Mouse (Mus musculus) limb, embryonic 14.5 days (tissue): Measurements from ENCODE around the gene Chn1. TPM values are rescaled to one million over a fixed set of nuclear protein-coding genes. Genes with fewer than 3 reads are reported as not detected.

Experiments
- ATAC-seq: fragments of 200-750 bp; cut with Nextera tagmentation; 2 replicates; pipeline ENCODE4 v1.8.0; 2017; ENCODE audit warnings: low read depth, moderate number of reproducible peaks, moderate TSS enrichment; ENCODE audit not compliant: low FRiP score
- DNase-seq: peaks from one replicate; pipeline ENCODE4 v3.0.0-alpha.2; 2015; ENCODE audit warnings: low spot score
- H3K27ac ChIP-seq: fragments of 300-500 bp; sonication (generic); replicated peaks from 2 replicates; pipeline ENCODE4 v1.5.1; 2014; ENCODE audit warnings: low read depth, mild to moderate bottlenecking, low read length, moderate library complexity, mixed read lengths
- H3K27me3 ChIP-seq: fragments of 300-500 bp; sonication (generic); 2 replicates; pipeline ENCODE4 v1.6.1; 2014; ENCODE audit warnings: low read length, mixed read lengths; ENCODE audit not compliant: control insufficient read depth, insufficient read depth
- H3K36me3 ChIP-seq: fragments of 300-500 bp; sonication (generic); 2 replicates; pipeline ENCODE4 v1.6.1; 2014; ENCODE audit warnings: mild to moderate bottlenecking, low read length, moderate library complexity, mixed read lengths; ENCODE audit not compliant: control insufficient read depth, insufficient read depth
- H3K4me1 ChIP-seq: fragments of 300-500 bp; sonication (generic); 2 replicates; pipeline ENCODE4 v1.6.1; 2014; ENCODE audit warnings: antibody characterized with exemption, low read length, mixed read lengths; ENCODE audit not compliant: control insufficient read depth, insufficient read depth
- H3K4me2 ChIP-seq: fragments of 300-500 bp; sonication (generic); replicated peaks from 2 replicates; pipeline ENCODE4 v1.6.1; 2014; ENCODE audit warnings: low read depth, mild to moderate bottlenecking, low read length, moderate library complexity; ENCODE audit not compliant: severe bottlenecking
- H3K4me3 ChIP-seq: fragments of 300-500 bp; sonication (generic); replicated peaks from 2 replicates; pipeline ENCODE4 v1.5.1; 2014; ENCODE audit warnings: low read length
- H3K9ac ChIP-seq: fragments of 300-500 bp; sonication (generic); 2 replicates; pipeline ENCODE4 v1.6.1; 2014; ENCODE audit warnings: mild to moderate bottlenecking, low read depth, low read length, moderate library complexity; ENCODE audit not compliant: severe bottlenecking
- H3K9me3 ChIP-seq: fragments of 300-500 bp; sonication (generic); 2 replicates; pipeline ENCODE4 v1.6.1; 2016; ENCODE audit warnings: low read length; ENCODE audit not compliant: control insufficient read depth
- POLR2A ChIP-seq: fragments of 200-500 bp; IDR thresholded peaks from 2 replicates; pipeline ENCODE4 v1.8.0; 2012; ENCODE audit warnings: inconsistent platforms, mild to moderate bottlenecking, moderate library complexity, borderline replicate concordance; ENCODE audit not compliant: insufficient read depth, insufficient read length; ENCODE audit errors: extremely low read depth
- WGBS: fragments of 180-500 bp; shearing (Covaris S2); extraction: QIAGEN DNeasy Blood & Tissue Kit; methylation state at CpG from one replicate; pipeline ENCODE4 v1.1.7; 2014; 5-methylcytosine and 5-hydroxymethylcytosine counted together
- polyA plus RNA-seq, 2 experiments: library from polyadenylated mRNA; depleted of rRNA in 1 of 2; stranded (reverse) in 1 of 2; unstranded in 1 of 2; fragments of >200 nt; fragmentation: Nextera tagmentation in 1 of 2; extraction: Ambion mirVana in 1 of 2; gene quantifications; 2 replicates each; pipeline versions ENCODE4 v1.2.1 to v1.2.3; 2012 to 2014

Chn1 gene
- polyA plus RNA-seq, 2 experiments, result 29.3 to 47.8 TPM

DNA sequence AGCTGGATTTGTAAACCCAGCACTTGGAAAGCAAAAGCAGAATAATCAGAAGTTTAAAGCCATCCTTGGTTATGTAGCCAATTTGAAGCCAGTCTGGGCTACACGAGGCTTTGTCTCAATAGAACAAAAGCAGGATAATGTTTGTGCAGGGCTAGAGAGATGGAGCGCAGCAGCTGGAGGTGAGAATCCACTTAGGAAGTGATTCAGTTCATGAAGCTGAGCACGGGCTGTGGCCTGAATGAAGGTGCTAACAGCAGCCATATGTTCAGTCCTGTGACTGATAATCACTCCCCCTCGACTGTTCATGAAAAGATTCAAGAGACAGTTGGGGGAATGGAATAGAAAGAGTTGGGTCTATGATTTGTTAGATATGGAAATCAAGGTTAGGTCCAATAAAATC, 23.0 kb upstream of the Chn1 start:
- Histone ChIP-seq H3K36me3 (no peaks in the 10 kb centered on the region), H3K9me3 (peaks cover 3% of the 10 kb centered on the region; the same call in 1 of the 2 replicates), H3K4me3 (no peak overlapping the region), H3K4me1 (no peaks in the 10 kb centered on the region), H3K27me3 (no peaks in the 10 kb centered on the region), H3K9ac (no peak overlapping the region), H3K27ac (no peak overlapping the region), H3K4me2 (no peak overlapping the region)
- DNase-seq (no peak), ATAC-seq (no peak)
- WGBS, result 33% methylated on average over 4 of the region's 4 CpGs
- TF ChIP-seq POLR2A, result no peak

DNA sequence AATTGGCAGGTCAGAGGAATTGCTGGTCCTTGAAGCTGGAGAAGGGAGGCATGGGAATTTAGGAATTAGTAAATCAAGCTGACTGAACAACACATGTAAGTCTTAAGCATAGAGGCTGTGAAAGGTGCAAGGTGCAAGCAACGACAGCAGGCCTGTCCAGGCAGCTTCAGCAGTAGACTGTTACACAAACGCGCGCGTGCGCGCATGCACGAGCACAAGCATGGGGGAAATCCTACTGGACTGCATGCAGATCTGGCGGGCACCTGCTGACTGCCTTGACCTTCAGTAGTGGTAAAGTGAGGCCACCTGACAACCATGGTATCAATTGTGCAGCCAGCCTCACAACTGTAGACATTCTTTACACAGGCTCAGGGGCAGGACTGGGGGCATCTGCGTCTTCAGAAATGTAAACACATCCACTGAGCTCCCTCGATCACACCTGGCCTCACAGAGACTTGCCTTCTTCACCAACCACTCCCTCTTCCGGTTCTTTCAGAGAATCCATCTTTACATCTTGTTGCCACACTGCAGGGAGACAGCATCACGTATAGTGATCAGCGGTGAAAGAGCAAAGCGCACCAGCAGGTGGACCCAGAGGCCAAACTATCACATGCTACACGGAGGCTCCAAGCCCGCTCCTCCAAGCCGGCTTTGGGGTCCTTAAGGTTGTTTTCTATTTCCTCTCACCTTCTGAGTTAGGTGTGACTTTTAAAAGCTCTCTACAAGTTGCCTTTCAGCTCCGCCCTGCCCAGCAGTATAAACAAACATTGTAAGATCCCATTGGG, 16.9 kb upstream of the Chn1 start:
- peak; percentile 47 for DNase-seq
- Histone ChIP-seq H3K4me2 (peak overlapping the region; percentile 10; the same call in 1 of the 2 replicates), H3K36me3 (no peaks in the 10 kb centered on the region)

DNA sequence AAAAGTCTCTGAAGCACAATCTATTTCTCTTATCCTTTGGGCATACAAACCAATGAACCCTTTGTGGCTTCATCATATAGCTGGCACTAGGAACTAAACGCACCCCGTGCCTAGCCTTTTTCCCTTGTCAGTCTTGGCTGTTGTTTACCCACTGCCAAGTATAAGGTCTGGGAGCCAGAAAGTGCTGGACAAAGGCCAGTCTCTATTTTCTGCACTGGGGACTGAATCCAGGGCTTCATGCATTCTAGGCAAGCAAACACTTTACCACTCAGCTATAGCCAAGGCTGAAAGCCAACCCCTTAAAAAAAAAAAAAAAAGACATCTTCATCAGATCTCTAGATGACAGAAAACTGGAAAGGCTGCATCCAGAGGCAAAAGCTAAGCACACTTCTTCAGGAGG, 15.2 kb upstream of the Chn1 start:
- Histone ChIP-seq H3K4me1 (peaks cover 9% of the 10 kb centered on the region; the same call in 1 of the 2 replicates), H3K27ac (no peak overlapping the region), H3K4me2 (no peak overlapping the region), H3K4me3 (no peak overlapping the region), H3K9me3 (no peaks in the 10 kb centered on the region), H3K36me3 (no peaks in the 10 kb centered on the region), H3K27me3 (no peaks in the 10 kb centered on the region), H3K9ac (no peak overlapping the region)
- DNase-seq (no peak), ATAC-seq (no peak)
- no peak for TF ChIP-seq POLR2A
- WGBS, result 81% methylated on average over 2 of the region's 2 CpGs

More for the DNA sequence above, 16.9 kb upstream of the Chn1 start:
- ATAC-seq, result peak; percentile 60; the same call in 1 of the 2 replicates
- 47% methylated on average over 19 of the region's 19 CpGs for WGBS
- TF ChIP-seq POLR2A, result no peak
- H3K27ac ChIP-seq, result no peak overlapping the region
- H3K4me1 ChIP-seq, result peaks cover 9% of the 10 kb centered on the region; the same call in 1 of the 2 replicates
- H3K4me3 ChIP-seq, result no peak overlapping the region
- no peak overlapping the region for H3K9ac ChIP-seq
- H3K27me3 ChIP-seq, result no peaks in the 10 kb centered on the region
- no peaks in the 10 kb centered on the region for H3K9me3 ChIP-seq

DNA sequence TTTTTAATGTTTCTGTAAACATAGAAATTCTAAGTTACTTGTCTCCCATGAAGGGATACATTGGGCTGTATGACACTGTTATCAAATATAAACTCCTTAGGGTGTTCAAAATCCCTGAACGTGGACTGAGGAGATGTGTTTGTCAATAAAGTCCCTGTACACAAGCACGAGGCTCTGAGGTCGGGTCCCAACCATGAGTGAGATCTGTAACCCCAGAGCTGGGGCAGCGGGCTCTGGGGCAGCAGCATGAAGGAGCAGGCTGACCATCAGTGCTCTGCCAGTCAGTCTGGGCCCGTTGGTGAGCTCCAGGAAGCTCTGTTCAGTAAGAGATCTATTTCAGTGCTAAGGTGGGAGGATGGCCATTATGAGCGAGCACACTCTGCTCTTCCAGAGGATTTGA, 13.2 kb upstream of the Chn1 start:
- no peak overlapping the region for H3K4me2 ChIP-seq
- H3K4me1 ChIP-seq, result peaks cover 9% of the 10 kb centered on the region; the same call in 1 of the 2 replicates
- H3K9ac ChIP-seq, result no peak overlapping the region
- H3K36me3 ChIP-seq, result no peaks in the 10 kb centered on the region
- no peak for TF ChIP-seq POLR2A
- H3K27me3 ChIP-seq, result no peaks in the 10 kb centered on the region
- DNase-seq, result no peak
- 76% methylated on average over 6 of the region's 6 CpGs for WGBS
- no peak overlapping the region for H3K4me3 ChIP-seq
- no peak overlapping the region for H3K27ac ChIP-seq
- no peak for ATAC-seq
- no peaks in the 10 kb centered on the region for H3K9me3 ChIP-seq

DNA sequence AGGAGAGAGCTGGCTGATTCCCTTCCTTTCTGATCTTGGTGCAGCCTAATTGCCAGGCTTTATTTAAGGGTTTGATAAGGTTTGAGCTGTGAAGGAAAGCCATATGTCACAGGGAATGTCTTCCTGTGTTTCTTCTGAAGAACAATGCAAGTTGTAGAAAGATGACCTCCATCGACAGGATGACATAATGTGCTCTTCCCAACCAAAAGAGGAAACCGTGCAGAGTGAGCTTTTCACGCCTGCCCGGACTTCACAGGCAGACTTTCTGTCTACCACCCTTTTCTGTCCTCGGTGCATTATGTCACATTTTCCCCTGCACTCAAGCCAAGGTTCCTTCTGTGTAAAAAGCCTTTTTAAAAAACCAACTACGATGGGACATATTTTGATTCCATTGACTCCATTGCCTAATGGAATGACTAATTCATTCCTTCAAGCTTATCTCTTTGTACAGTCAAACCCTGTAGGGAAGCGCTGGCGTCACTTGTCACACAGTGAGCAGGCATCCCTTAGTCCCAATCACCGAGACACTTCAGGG, 7.3 kb upstream of the Chn1 start:
- no peak overlapping the region for H3K4me2 ChIP-seq
- H3K36me3 ChIP-seq, result no peaks in the 10 kb centered on the region
- H3K27ac ChIP-seq, result no peak overlapping the region
- H3K9me3 ChIP-seq, result no peaks in the 10 kb centered on the region
- H3K9ac ChIP-seq, result no peak overlapping the region
- no peaks in the 10 kb centered on the region for H3K27me3 ChIP-seq
- TF ChIP-seq POLR2A, result no peak
- H3K4me3 ChIP-seq, result no peak overlapping the region
- no peak for ATAC-seq
- H3K4me1 ChIP-seq, result no peaks in the 10 kb centered on the region
- 62% methylated on average over 9 of the region's 9 CpGs for WGBS
- no peak for DNase-seq
